Mouse (Mus musculus) liver, adult 2 months (tissue): Measurements from ENCODE around the gene Fam216a.

Experiments
- CTCF ChIP-seq: fragments of 200-500 bp; IDR thresholded peaks from 2 replicates; pipeline ENCODE4 v1.5.1; 2011; ENCODE audit warnings: low read depth, low read length, control low read depth
- POLR2A ChIP-seq: fragments of 200-500 bp; IDR thresholded peaks from 2 replicates; pipeline ENCODE4 v1.6.1; 2011; ENCODE audit warnings: low read length, control low read depth; ENCODE audit not compliant: insufficient read depth; ENCODE audit errors: extremely low read depth

DNA sequence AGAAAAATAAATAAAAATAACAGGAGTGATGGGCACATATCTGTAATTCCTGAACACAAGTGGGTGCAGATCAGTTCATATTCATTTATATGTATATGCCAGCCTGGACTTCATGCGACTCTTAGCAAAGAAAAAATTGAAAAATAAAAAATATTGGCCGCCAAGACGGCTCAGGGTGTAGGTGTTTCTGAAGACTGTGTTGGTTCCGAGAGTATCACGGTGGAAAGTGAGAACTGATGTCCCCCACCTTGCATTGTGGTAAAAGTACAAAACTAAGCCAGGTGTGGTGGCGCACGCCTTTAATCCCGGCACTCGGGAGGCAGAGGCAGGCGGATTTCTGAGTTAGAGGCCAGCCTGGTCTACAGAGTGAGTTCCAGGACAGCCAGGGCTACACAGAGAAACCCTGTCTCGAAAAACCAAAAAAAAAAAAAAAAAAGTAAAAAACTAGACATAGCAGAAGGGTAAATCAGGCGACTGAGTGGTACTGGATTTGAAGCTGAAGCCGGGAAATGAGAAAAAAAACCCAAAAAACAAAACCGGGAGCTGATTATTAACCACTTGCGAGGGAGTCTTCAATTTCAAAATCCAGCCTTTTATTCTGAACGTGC, 19.1 kb upstream of the Fam216a start:
- TF ChIP-seq CTCF, result no peak
- no peak for TF ChIP-seq POLR2A
